ENCODE assay signal across 7 mouse cellular contexts in genomic region chr4:34777677-34778527, GRCm38 (mm10). TPM values are rescaled to one million over a fixed set of nuclear protein-coding genes. Genes with fewer than 3 reads are reported as not detected.
DNase-seq lines count a peak whose midpoint lies in the region; ATAC-seq and TF ChIP-seq lines count a peak whose summit lies in the region.

Smim8 (minus strand) TSS chr4:34778423.

- peak within 1 kb of the TSS; percentile 68 for H3K4me3 ChIP-seq in embryonic facial prominence, embryonic 12.5 days
- H3K4me3 ChIP-seq in heart, adult 2 months, result peak within 1 kb of the TSS; percentile 73
- H3K4me3 ChIP-seq in limb, embryonic 13.5 days, result peak within 1 kb of the TSS; percentile 55
- H3K4me3 ChIP-seq in midbrain, embryonic 16.5 days (ENCODE audit: low read depth, low read length), result peak within 1 kb of the TSS; percentile 61

- WGBS in embryonic facial prominence, embryonic 12.5 days, result 6% methylated on average over 40 of the region's 40 CpGs
- 4% methylated on average over 40 of the region's 40 CpGs for WGBS in heart, adult 2 months
- WGBS in limb, embryonic 13.5 days, result 5% methylated on average over 40 of the region's 40 CpGs
- 5% methylated on average over 40 of the region's 40 CpGs for WGBS in midbrain, embryonic 16.5 days

- H3K79me2 ChIP-seq in heart, adult 2 months (replicated peaks; ENCODE audit: control insufficient read depth, insufficient read depth, low read length), result no peaks in the 10 kb centered on the region

- H3K27ac ChIP-seq in embryonic facial prominence, embryonic 12.5 days, result peak within 1 kb of the TSS; percentile 81
- peak within 1 kb of the TSS; percentile 75 for H3K27ac ChIP-seq in heart, adult 2 months
- 0 out of 2 replicates have a peak within 1 kb of the TSS, but pooled peaks have one; percentile 39 for H3K27ac ChIP-seq in limb, embryonic 13.5 days
- peak within 1 kb of the TSS; percentile 83 for H3K27ac ChIP-seq in midbrain, embryonic 16.5 days (ENCODE audit: low read length)

- H3K36me3 ChIP-seq in embryonic facial prominence, embryonic 12.5 days, result no peaks in the 10 kb centered on the region
- no peaks in the 10 kb centered on the region for H3K36me3 ChIP-seq in heart, adult 2 months (ENCODE audit: control insufficient read depth, insufficient read depth, low read length)
- no peaks in the 10 kb centered on the region for H3K36me3 ChIP-seq in limb, embryonic 13.5 days
- H3K36me3 ChIP-seq in midbrain, embryonic 16.5 days (ENCODE audit: control insufficient read depth, insufficient read depth, low read length), result no peaks in the 10 kb centered on the region

- ATAC-seq in embryonic facial prominence, embryonic 12.5 days (ENCODE audit: insufficient number of reproducible peaks, insufficient read depth, low FRiP score, low TSS enrichment), result peak; percentile 75
- ATAC-seq in limb, embryonic 13.5 days (ENCODE audit: low FRiP score, low read depth), result peak; percentile 91
- ATAC-seq in midbrain, embryonic 16.5 days, result peak; percentile 97

- no peak for TF ChIP-seq EP300 in heart, adult 2 months (IDR thresholded peaks at IDR 0.05; ENCODE audit: insufficient read depth, low read depth, low read length)

- no peaks in the 10 kb centered on the region for H3K4me1 ChIP-seq in embryonic facial prominence, embryonic 12.5 days
- H3K4me1 ChIP-seq in heart, adult 2 months (ENCODE audit: control insufficient read depth, insufficient read depth, low read length), result no peaks in the 10 kb centered on the region
- no peaks in the 10 kb centered on the region for H3K4me1 ChIP-seq in limb, embryonic 13.5 days
- H3K4me1 ChIP-seq in midbrain, embryonic 16.5 days (ENCODE audit: control insufficient read depth, insufficient read depth, low read length), result peaks cover 6% of the 10 kb centered on the region; the same call in 1 of the 2 replicates

- no peaks in the 10 kb centered on the region for H3K27me3 ChIP-seq in embryonic facial prominence, embryonic 12.5 days
- no peaks in the 10 kb centered on the region for H3K27me3 ChIP-seq in heart, adult 2 months (ENCODE audit: control insufficient read depth, insufficient read depth, low read length)
- no peaks in the 10 kb centered on the region for H3K27me3 ChIP-seq in limb, embryonic 13.5 days
- H3K27me3 ChIP-seq in midbrain, embryonic 16.5 days (ENCODE audit: control insufficient read depth, insufficient read depth, low read depth, low read length), result no peaks in the 10 kb centered on the region

- TF ChIP-seq CTCF in heart, adult 2 months (IDR thresholded peaks at IDR 0.05), result peak; percentile 98

- peak; percentile 88 for TF ChIP-seq POLR2A in heart, adult 2 months (IDR thresholded peaks at IDR 0.05; ENCODE audit: insufficient read depth, low read depth, low read length)

- peak within 1 kb of the TSS; percentile 70 for H3K9ac ChIP-seq in embryonic facial prominence, embryonic 12.5 days
- H3K9ac ChIP-seq in heart, adult 2 months (ENCODE audit: low read depth, low read length), result peak within 1 kb of the TSS; percentile 72
- peak within 1 kb of the TSS; percentile 69 for H3K9ac ChIP-seq in limb, embryonic 13.5 days
- H3K9ac ChIP-seq in midbrain, embryonic 16.5 days (ENCODE audit: low read depth, low read length), result peak within 1 kb of the TSS; percentile 58

- peak; percentile 94 for DNase-seq in adrenal gland, postnatal 25 days
- peak; percentile 92 to 96 for DNase-seq in heart, adult 2 months
- DNase-seq in kidney, adult 8-10 months, result peak; percentile 87 to 92
- DNase-seq in spleen, postnatal 10 days (ENCODE audit: low spot score in 2 of 2), result peak; percentile 91 to 94

- H3K4me2 ChIP-seq in embryonic facial prominence, embryonic 12.5 days (replicated peaks), result peak within 1 kb of the TSS; percentile 69
- H3K4me2 ChIP-seq in limb, embryonic 13.5 days (replicated peaks), result peak within 1 kb of the TSS; percentile 67
- H3K4me2 ChIP-seq in midbrain, embryonic 16.5 days (ENCODE audit: low read length), result peak within 1 kb of the TSS; percentile 91

- no peaks in the 10 kb centered on the region for H3K9me3 ChIP-seq in embryonic facial prominence, embryonic 12.5 days
- H3K9me3 ChIP-seq in limb, embryonic 13.5 days, result no peaks in the 10 kb centered on the region
- H3K9me3 ChIP-seq in midbrain, embryonic 16.5 days (replicated peaks; ENCODE audit: control insufficient read depth, low read length, poor library complexity, severe bottlenecking), result no peaks in the 10 kb centered on the region

- intact Hi-C loops in heart, adult 2 months (cut with DNase I), result loop anchor here (1.0 to 5.0 kb wide), 4 partner anchors 46 to 449 kb away; partner anchors contain the start of genes C9orf72, Cfap206 and Slc35a1

RNA-seq across cellular contexts. Expression of gene Smim8, which starts in this region (rescaled TPM):
- 15.2 and 23.8 TPM in 2 replicates for total RNA-seq in adrenal gland, postnatal 25 days (2021)
- polyA plus RNA-seq in embryonic facial prominence, embryonic 12.5 days (2016; fragmentation: Nextera tagmentation; extraction: Ambion mirVana), result 48.8 and 56.9 TPM in 2 replicates
- 10 to 100 TPM; 54.6 to 66.6 TPM for total RNA-seq in heart, adult 2 months (2021)
- 19.1 and 30.0 TPM in 2 replicates for polyA plus RNA-seq in heart, adult 2 months (2012; rRNA removed)
- 43.6 and 49.9 TPM in 2 replicates for polyA plus RNA-seq in limb, embryonic 13.5 days (2015; fragmentation: Nextera tagmentation; extraction: Ambion mirVana)
- polyA plus RNA-seq in midbrain, embryonic 16.5 days (2015; fragmentation: Nextera tagmentation; extraction: Ambion mirVana), result 41.7 TPM in 2 replicates

Comparison
In these comparisons a context has a peak if more than half of its experiments do, and no peak if none do; other contexts are left out.
1. Peak in every context shown above with its lines: DNase-seq, ATAC-seq, H3K4me3 ChIP-seq and H3K27ac ChIP-seq.